Mouse (Mus musculus): ENCODE measurements around the gene Klhl29. TPM values are rescaled to one million over a fixed set of nuclear protein-coding genes. Genes with fewer than 3 reads are reported as not detected.

The Klhl29 gene
- total and polyA plus RNA-seq, 3 experiments = not detected

DNA sequence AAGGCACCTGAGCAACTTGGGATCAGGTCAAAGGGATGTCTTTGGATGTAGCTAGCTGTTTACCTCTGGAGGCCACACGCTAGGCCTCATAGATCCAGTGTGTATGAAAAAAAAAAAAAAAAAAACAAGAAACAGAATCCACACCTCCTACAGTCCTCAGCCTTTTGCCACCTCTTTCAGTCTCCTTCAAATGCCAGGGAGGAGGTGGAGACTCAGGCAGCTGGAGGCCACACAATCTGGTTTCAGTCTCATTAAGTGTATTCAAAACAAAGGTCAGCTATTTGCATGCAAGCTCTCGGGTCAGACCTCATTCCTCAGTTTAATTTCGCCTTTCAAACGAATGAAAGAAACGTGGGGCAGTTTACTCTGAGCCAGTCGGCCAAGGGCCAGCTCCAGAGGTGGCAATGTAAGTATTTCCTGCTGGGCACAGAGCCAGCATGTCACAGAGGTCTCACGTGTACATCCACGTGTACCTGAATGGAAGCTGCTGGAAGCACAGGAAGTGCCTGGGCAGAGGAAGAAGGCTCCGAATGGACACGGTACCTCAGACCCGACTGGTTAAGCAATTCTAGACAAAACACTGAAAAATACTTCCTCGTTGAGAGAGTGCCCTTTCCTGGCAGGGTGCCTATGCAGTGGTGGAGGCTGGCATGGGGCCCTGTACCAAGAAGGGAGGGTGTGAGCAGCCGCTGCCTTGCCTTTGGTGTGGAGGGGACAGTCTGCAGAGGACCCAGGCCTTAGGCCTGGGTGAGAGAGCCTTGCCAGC lies 162.0 kb downstream of the Klhl29 start:
- no peak overlapping the region for H3K4me3 ChIP-seq (ENCODE audit: control insufficient read depth in 1 of 2, insufficient read depth in 1 of 2, low read depth in 2 of 2, low read length in 2 of 2)
- no peaks in the 10 kb centered on the region for H3K9me3 ChIP-seq (replicated peaks; ENCODE audit: insufficient read depth, low read length)
- no peaks in the 10 kb centered on the region for H3K36me3 ChIP-seq (ENCODE audit: control insufficient read depth in 1 of 2, insufficient read depth in 2 of 2, low read length in 2 of 2)
- no peaks in the 10 kb centered on the region for H3K79me2 ChIP-seq (ENCODE audit: control insufficient read depth, insufficient read depth, low read length, poor library complexity)
- no peak for TF ChIP-seq NELFE (IDR thresholded peaks at IDR 0.05; ENCODE audit: low read depth, low read length)
- TF ChIP-seq MEF2A (IDR thresholded peaks at IDR 0.05; ENCODE audit: extremely low read depth, insufficient replicate concordance, low read depth, low read length, poor library complexity, severe bottlenecking) = no peak
- TF ChIP-seq HCFC1 (IDR thresholded peaks at IDR 0.05; ENCODE audit: low read depth, low read length) = no peak
- no peak overlapping the region for H3K9ac ChIP-seq (ENCODE audit: control insufficient read depth, low read depth, low read length, poor library complexity, severe bottlenecking)
- H3K27ac ChIP-seq (ENCODE audit: control insufficient read depth, low read depth, low read length) = no peak overlapping the region
- H3K4me1 ChIP-seq (ENCODE audit: control insufficient read depth in 1 of 2, insufficient read depth in 2 of 2, low read length in 2 of 2) = no peaks in the 10 kb centered on the region
- DNase-seq (ENCODE audit: low read depth, low spot score) = no peak
- no peaks in the 10 kb centered on the region for H3K27me3 ChIP-seq (ENCODE audit: control insufficient read depth in 1 of 2, insufficient read depth in 2 of 2, low read length in 2 of 2)

DNA sequence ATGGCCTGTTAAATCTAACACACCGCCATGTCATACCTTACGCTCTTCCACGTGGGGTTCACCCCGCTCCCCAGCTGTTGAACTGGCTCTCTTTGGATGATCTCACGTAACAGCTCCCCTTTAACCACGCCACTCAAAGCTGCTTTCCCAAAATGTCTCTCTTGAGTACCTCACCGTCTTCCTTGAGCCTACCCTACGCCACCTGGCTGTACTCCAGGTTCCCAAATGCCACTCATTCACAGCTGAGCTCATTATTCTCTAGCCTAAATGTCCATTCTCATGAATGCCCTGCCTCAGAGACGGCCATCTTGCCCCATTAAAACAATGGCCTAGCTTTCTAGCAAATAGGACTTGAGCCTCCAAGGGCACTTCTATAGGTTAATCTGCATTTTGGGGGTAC lies 163.6 kb downstream of the Klhl29 start:
- no peak for DNase-seq (ENCODE audit: low read depth, low spot score)
- H3K36me3 ChIP-seq (ENCODE audit: control insufficient read depth in 1 of 2, insufficient read depth in 2 of 2, low read length in 2 of 2) = no peaks in the 10 kb centered on the region
- no peak overlapping the region for H3K27ac ChIP-seq (ENCODE audit: control insufficient read depth, low read depth, low read length)
- TF ChIP-seq ETS1 (IDR thresholded peaks at IDR 0.05; ENCODE audit: low read depth, low read length) (no peak), MAZ (IDR thresholded peaks at IDR 0.05; ENCODE audit: low read depth, low read length) (no peak), RAD21 (IDR thresholded peaks at IDR 0.05; ENCODE audit: low read depth, low read length) (no peak), CHD2 (IDR thresholded peaks at IDR 0.05; ENCODE audit: low read length) (no peak), USF2 (IDR thresholded peaks at IDR 0.05; ENCODE audit: borderline replicate concordance in 1 of 2, insufficient read depth in 1 of 2, low read depth in 1 of 2, low read length in 2 of 2) (no peak), MYC (IDR thresholded peaks at IDR 0.05; ENCODE audit: low read depth, low read length) (no peak), SMC3 (IDR thresholded peaks at IDR 0.05; ENCODE audit: low read depth, low read length) (no peak), E2F4 (IDR thresholded peaks at IDR 0.05; ENCODE audit: borderline replicate concordance, low read depth, low read length) (no peak)
- no peaks in the 10 kb centered on the region for H3K79me2 ChIP-seq (ENCODE audit: control insufficient read depth, insufficient read depth, low read length, poor library complexity)
- no peaks in the 10 kb centered on the region for H3K9me3 ChIP-seq (replicated peaks; ENCODE audit: insufficient read depth, low read length)
- no peaks in the 10 kb centered on the region for H3K27me3 ChIP-seq (ENCODE audit: control insufficient read depth in 1 of 2, insufficient read depth in 2 of 2, low read length in 2 of 2)
- no peak overlapping the region for H3K4me3 ChIP-seq (ENCODE audit: control insufficient read depth in 1 of 2, insufficient read depth in 1 of 2, low read depth in 2 of 2, low read length in 2 of 2)
- no peak overlapping the region for H3K9ac ChIP-seq (ENCODE audit: control insufficient read depth, low read depth, low read length, poor library complexity, severe bottlenecking)
- H3K4me1 ChIP-seq (ENCODE audit: control insufficient read depth in 1 of 2, insufficient read depth in 2 of 2, low read length in 2 of 2) = no peaks in the 10 kb centered on the region

- no peak overlapping the region for H3K4me3 ChIP-seq (ENCODE audit: control insufficient read depth in 1 of 2, insufficient read depth in 1 of 2, low read depth in 2 of 2, low read length in 2 of 2)
- no peaks in the 10 kb centered on the region for H3K9me3 ChIP-seq (replicated peaks; ENCODE audit: insufficient read depth, low read length)
- no peaks in the 10 kb centered on the region for H3K79me2 ChIP-seq (ENCODE audit: control insufficient read depth, insufficient read depth, low read length, poor library complexity)
- H3K9ac ChIP-seq (ENCODE audit: control insufficient read depth, low read depth, low read length, poor library complexity, severe bottlenecking) = no peak overlapping the region
- TF ChIP-seq E2F4 (IDR thresholded peaks at IDR 0.05; ENCODE audit: borderline replicate concordance, low read depth, low read length) = no peak
- TF ChIP-seq SIN3A (IDR thresholded peaks at IDR 0.05; ENCODE audit: low read length) = no peak
- no peak for TF ChIP-seq TBP (IDR thresholded peaks at IDR 0.05; ENCODE audit: low read depth, low read length)
- no peak for TF ChIP-seq NELFE (IDR thresholded peaks at IDR 0.05; ENCODE audit: low read depth, low read length)
- TF ChIP-seq POLR2A (IDR thresholded peaks at IDR 0.05; ENCODE audit: control insufficient read depth in 1 of 2, insufficient read depth in 1 of 2, low read depth in 1 of 2, low read length in 2 of 2, poor library complexity in 1 of 2) = no peak
- TF ChIP-seq MAFK (IDR thresholded peaks at IDR 0.05; ENCODE audit: borderline replicate concordance, low read depth, low read length) = no peak
- H3K4me1 ChIP-seq (ENCODE audit: control insufficient read depth in 1 of 2, insufficient read depth in 2 of 2, low read length in 2 of 2) = no peaks in the 10 kb centered on the region
- DNase-seq (ENCODE audit: low read depth, low spot score) = no peak
- H3K27me3 ChIP-seq (ENCODE audit: control insufficient read depth in 1 of 2, insufficient read depth in 2 of 2, low read length in 2 of 2) = no peaks in the 10 kb centered on the region
- no peak overlapping the region for H3K27ac ChIP-seq (ENCODE audit: control insufficient read depth, low read depth, low read length)
- H3K36me3 ChIP-seq (ENCODE audit: control insufficient read depth in 1 of 2, insufficient read depth in 2 of 2, low read length in 2 of 2) = no peaks in the 10 kb centered on the region
These were observed 164.7 kb downstream of the Klhl29 start for GRCm38 (mm10) chr12:5210786-5211185.
